Mouse (Mus musculus) olfactory bulb, adult 2 months (tissue): Measurements from ENCODE around the gene Adra2a.

Experiments used
- CTCF ChIP-seq: fragments of 200-500 bp; IDR thresholded peaks from 2 replicates; pipeline ENCODE4 v1.5.1; 2012; ENCODE audit warnings: low read depth, mild to moderate bottlenecking, low read length, moderate library complexity; ENCODE audit not compliant: insufficient read depth
- POLR2A ChIP-seq: fragments of 200-500 bp; IDR thresholded peaks from 2 replicates; pipeline ENCODE4 v1.6.1; 2012; ENCODE audit warnings: mild to moderate bottlenecking, low read depth, low read length, moderate library complexity; ENCODE audit not compliant: insufficient read depth

GRCm38 (mm10) chr19:54095716-54096115 lies 51.8 kb downstream of the Adra2a start:
- TF ChIP-seq POLR2A = no peak
- no peak for TF ChIP-seq CTCF
